Mouse (Mus musculus): ENCODE measurements around the gene Ssr1. TPM values are rescaled to one million over a fixed set of nuclear protein-coding genes. Genes with fewer than 3 reads are reported as not detected.

The Ssr1 gene
- polyA plus RNA-seq (2014; fragmentation: Nextera tagmentation; extraction: Ambion mirVana), result 123 and 126 TPM in 2 replicates

DNA sequence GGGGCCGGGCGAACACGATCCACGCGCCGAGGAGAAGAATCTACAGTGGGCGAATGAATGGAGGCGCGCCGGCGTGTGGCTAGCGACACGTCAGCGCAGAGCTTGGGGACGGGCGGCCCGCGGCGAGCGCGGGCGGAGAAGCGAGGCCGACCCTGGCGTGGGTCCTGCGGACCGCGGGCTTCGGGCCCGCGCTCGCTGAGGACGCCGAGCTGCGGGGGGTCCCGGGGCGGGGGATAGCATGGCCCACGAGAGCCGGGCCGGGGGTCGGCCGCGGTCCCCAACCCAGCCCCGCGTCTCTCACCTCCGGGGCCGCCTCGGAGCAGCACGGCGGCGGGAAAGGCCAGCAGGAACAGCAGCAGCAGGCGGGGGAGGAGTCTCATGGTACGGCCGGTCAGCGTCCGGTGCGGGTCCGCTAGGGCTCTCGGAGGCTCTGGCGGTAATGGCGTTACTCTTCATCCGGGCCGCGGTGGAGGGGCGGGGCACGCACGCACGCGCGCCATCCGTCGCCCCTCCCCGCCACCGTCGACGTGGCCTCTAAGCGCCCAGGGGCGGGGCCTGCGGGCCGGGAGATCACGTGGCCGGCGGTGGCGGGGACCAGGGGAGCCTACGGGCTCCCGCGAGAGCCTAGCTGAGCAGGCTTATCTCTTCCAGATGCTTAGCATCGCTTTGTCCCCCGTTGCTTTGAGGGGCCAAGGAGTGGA is at the start of gene Ssr1:
TSS of gene Ssr1 (minus strand) at position 514 of the 701 bp plus-strand sequence.
- peak within 1 kb of the TSS; percentile 92 for H3K4me3 ChIP-seq (ENCODE audit: low read depth, low read length)
- peak within 1 kb of the TSS; percentile 79 for H3K27ac ChIP-seq (replicated peaks; ENCODE audit: low read depth, low read length)
- H3K4me2 ChIP-seq (ENCODE audit: low read depth, severe bottlenecking), result peak within 1 kb of the TSS; percentile 73
- WGBS, result under 1% methylated on average over 86 of the region's 89 CpGs
- H3K27me3 ChIP-seq (ENCODE audit: control insufficient read depth, insufficient read depth, low read length), result no peaks in the 10 kb centered on the region
- DNase-seq (ENCODE audit: low spot score) (peak; percentile 96), ATAC-seq (ENCODE audit: insufficient number of reproducible peaks, low FRiP score, low TSS enrichment, low read depth) (peak; percentile 96)
- H3K4me1 ChIP-seq (ENCODE audit: control insufficient read depth, insufficient read depth, low read length), result no peaks in the 10 kb centered on the region
- no peaks in the 10 kb centered on the region for H3K9me3 ChIP-seq (ENCODE audit: control insufficient read depth, low read length)
- H3K9ac ChIP-seq (ENCODE audit: low read length), result peak within 1 kb of the TSS; percentile 97
- peaks cover 10% of the 10 kb centered on the region; the same call in 1 of the 2 replicates for H3K36me3 ChIP-seq (ENCODE audit: control insufficient read depth, insufficient read depth, low read length)

DNA sequence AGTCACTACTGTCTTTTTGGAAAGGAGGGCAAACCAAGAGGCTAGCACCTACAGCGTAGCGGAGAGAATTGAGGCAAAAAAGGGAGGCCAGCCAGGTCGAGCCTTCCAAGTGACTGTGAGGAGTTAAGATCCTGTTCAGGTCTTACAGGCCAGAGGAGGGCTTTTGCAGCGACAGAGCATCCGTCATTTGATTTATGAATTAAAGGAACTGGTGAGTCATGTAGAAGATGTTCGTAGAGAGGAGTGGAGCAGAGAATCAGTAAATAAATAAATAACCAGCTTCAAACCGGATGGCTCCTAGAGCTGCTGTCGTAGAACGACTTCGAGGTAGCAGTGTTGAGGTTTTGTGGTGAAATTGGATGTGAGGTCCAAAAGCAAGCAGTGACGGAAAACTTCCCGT is 43.8 kb upstream of the Ssr1 start:
- H3K27ac ChIP-seq (replicated peaks; ENCODE audit: low read depth, low read length), result no peak overlapping the region
- H3K36me3 ChIP-seq (ENCODE audit: control insufficient read depth, insufficient read depth, low read length), result peaks cover 4% of the 10 kb centered on the region
- peak overlapping the region; percentile 79 for H3K4me2 ChIP-seq (ENCODE audit: low read depth, severe bottlenecking)
- H3K9ac ChIP-seq (ENCODE audit: low read length), result peak overlapping the region; percentile 73
- H3K4me3 ChIP-seq (ENCODE audit: low read depth, low read length), result peak overlapping the region; percentile 66
- H3K4me1 ChIP-seq (ENCODE audit: control insufficient read depth, insufficient read depth, low read length), result no peaks in the 10 kb centered on the region
- ATAC-seq (ENCODE audit: insufficient number of reproducible peaks, low FRiP score, low TSS enrichment, low read depth) (no peak), DNase-seq (ENCODE audit: low spot score) (no peak)
- no peaks in the 10 kb centered on the region for H3K27me3 ChIP-seq (ENCODE audit: control insufficient read depth, insufficient read depth, low read length)
- H3K9me3 ChIP-seq (ENCODE audit: control insufficient read depth, low read length), result no peaks in the 10 kb centered on the region
- WGBS, result 46% methylated on average over 12 of the region's 12 CpGs

DNA sequence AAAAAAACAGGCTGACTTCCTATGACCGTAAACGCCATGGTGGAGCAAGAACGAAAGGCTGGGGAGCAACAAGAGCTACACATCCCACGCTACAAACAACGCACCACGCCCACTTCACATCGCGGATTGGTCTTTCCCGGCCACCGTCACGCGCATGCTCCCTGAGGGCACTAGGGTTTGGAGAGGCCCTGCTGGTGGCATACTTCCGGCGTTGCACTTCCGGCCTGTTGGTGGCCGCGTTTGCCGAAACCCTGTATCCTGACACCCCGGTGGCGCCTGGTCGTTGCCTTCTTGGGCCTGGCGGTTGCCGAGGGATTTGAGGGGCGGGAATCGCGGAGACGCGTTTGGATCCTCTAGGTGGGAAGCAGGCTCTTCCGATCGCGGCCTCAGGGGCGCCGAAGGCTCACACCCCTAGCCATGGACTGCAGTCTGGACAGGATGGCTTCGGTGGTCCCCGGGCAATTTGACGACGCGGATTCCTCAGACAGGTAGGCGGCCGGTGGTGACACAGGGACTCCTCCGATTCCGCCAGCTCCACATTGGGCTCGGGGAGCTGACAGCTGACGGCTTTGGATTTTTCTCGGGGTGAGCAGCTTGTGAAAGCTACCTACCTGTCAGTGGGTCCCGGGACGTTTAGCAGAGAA is 43.1 kb upstream of the Ssr1 start, which contains the start of gene Cage1:
TSS of gene Cage1 (minus strand) at position 26 of the 644 bp plus-strand sequence.
- no peaks in the 10 kb centered on the region for H3K4me1 ChIP-seq (ENCODE audit: control insufficient read depth, insufficient read depth, low read length)
- no peaks in the 10 kb centered on the region for H3K9me3 ChIP-seq (ENCODE audit: control insufficient read depth, low read length)
- peak; percentile 93 for ATAC-seq (ENCODE audit: insufficient number of reproducible peaks, low FRiP score, low TSS enrichment, low read depth)
- WGBS, result under 1% methylated on average over 47 of the region's 47 CpGs
- peak within 1 kb of the TSS; percentile 79 for H3K4me2 ChIP-seq (ENCODE audit: low read depth, severe bottlenecking)
- H3K27me3 ChIP-seq (ENCODE audit: control insufficient read depth, insufficient read depth, low read length), result no peaks in the 10 kb centered on the region
- H3K27ac ChIP-seq (replicated peaks; ENCODE audit: low read depth, low read length), result no peak within 1 kb of the TSS; the same call in 1 of the 2 replicates
- H3K9ac ChIP-seq (ENCODE audit: low read length), result peak within 1 kb of the TSS; percentile 73
- peak within 1 kb of the TSS; percentile 66 for H3K4me3 ChIP-seq (ENCODE audit: low read depth, low read length)
- H3K36me3 ChIP-seq (ENCODE audit: control insufficient read depth, insufficient read depth, low read length), result peaks cover 4% of the 10 kb centered on the region
- DNase-seq (ENCODE audit: low spot score), result peak; percentile 99

DNA sequence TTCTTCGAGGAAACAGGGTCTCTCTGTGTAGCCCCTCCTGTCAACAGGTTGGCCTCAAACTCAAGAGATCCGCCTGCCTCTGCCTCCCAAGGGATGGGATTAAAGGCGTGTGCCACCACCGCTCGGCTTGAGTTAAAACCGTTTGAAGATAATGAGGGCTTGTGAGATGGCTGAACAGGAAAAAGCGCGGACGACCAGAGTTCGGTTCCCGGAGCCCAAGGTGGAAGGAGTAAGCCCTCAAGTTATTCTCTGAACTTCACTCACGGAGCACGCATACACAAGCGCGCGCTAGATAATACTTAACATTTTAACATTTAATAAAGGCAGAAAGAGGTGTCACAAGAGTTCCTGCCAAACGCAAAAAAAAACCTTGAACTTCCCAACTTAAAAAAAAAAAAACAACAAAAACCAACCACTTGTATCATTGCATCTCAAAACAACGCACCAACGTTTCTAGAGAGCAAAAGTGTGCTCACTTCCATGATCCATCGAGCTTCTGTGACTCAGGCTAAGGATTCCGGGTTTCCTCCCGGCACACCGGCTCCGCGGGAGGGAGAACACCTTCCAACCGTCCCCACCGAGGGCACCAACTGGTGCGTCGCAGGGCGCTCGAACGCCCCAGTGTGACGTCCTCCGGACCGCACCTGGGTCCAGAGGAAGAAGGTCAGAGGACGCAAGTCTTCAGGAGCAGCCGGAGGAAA is 42.5 kb upstream of the Ssr1 start, which contains the start of gene Riok1:
TSS of gene Riok1 (plus strand) at position 653 of the 701 bp plus-strand sequence.
- Histone ChIP-seq H3K4me2 (ENCODE audit: low read depth, severe bottlenecking) (peak within 1 kb of the TSS; percentile 79), H3K36me3 (ENCODE audit: control insufficient read depth, insufficient read depth, low read length) (peaks cover 4% of the 10 kb centered on the region), H3K27me3 (ENCODE audit: control insufficient read depth, insufficient read depth, low read length) (no peaks in the 10 kb centered on the region), H3K27ac (replicated peaks; ENCODE audit: low read depth, low read length) (no peak within 1 kb of the TSS; the same call in 1 of the 2 replicates), H3K9me3 (ENCODE audit: control insufficient read depth, low read length) (no peaks in the 10 kb centered on the region), H3K9ac (ENCODE audit: low read length) (peak within 1 kb of the TSS; percentile 73), H3K4me3 (ENCODE audit: low read depth, low read length) (peak within 1 kb of the TSS; percentile 66), H3K4me1 (ENCODE audit: control insufficient read depth, insufficient read depth, low read length) (no peaks in the 10 kb centered on the region)
- DNase-seq (ENCODE audit: low spot score) (peak; percentile 27), ATAC-seq (ENCODE audit: insufficient number of reproducible peaks, low FRiP score, low TSS enrichment, low read depth) (no peak)
- WGBS, result 11% methylated on average over 35 of the region's 37 CpGs

DNA sequence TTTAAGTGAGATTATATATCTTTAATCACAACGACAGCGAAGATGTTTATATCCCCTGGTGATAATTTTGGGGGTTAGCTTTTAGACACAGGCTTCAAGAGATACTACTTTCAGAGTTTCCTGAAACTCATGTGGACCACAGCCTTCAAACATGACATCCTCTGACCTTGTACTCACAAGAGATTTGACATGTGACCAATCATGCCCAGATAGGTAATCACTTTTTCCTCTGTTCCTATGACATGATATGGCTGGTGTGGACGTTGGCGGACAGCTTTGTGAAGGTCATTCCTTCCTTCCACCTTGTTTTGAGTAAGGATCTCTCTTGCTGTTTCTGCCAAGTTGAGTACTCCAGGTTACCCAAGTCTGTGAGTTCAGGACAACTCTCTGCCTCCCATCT is 34.4 kb upstream of the Ssr1 start:
- no peak for ATAC-seq (ENCODE audit: insufficient number of reproducible peaks, low FRiP score, low TSS enrichment, low read depth)
- no peak overlapping the region for H3K4me3 ChIP-seq (ENCODE audit: low read depth, low read length)
- WGBS, result 84% methylated on average over 4 of the region's 4 CpGs

DNA sequence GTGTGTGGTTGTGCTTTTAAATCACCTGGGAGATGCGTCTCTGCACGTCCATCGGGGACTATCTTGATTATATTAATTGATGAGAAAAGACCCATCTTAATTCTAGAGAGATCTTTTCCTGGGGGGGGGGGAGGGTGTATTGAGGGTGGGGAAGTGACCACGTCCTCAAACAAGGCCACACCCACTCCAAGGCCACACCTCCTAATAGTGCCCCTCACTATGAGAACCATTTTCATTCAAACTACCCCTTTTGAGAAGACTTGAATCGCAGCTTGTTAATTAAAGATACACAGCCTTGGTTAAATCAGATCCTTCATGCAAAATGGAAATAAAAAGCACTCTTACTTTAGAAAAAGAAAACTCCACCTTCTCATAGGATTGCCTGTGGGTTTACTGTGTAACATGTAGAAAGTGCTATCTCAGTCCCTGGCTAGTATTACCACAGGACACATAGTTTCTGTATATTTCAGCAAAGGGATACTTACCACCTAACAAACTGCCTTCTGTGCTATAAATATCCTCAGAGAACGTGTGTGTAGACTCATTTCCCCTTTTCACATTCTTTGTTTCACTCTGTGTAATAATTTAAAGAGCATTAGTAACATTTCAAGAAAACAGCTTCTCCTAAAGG is 33.7 kb upstream of the Ssr1 start:
- no peak overlapping the region for H3K27ac ChIP-seq (replicated peaks; ENCODE audit: low read depth, low read length)
- no peaks in the 10 kb centered on the region for H3K9me3 ChIP-seq (ENCODE audit: control insufficient read depth, low read length)
- DNase-seq (ENCODE audit: low spot score), result no peak
- H3K36me3 ChIP-seq (ENCODE audit: control insufficient read depth, insufficient read depth, low read length), result no peaks in the 10 kb centered on the region
- no peaks in the 10 kb centered on the region for H3K4me1 ChIP-seq (ENCODE audit: control insufficient read depth, insufficient read depth, low read length)
- H3K4me2 ChIP-seq (ENCODE audit: low read depth, severe bottlenecking), result no peak overlapping the region
- no peak overlapping the region for H3K9ac ChIP-seq (ENCODE audit: low read length)
- ATAC-seq (ENCODE audit: insufficient number of reproducible peaks, low FRiP score, low TSS enrichment, low read depth), result no peak
- 63% methylated on average over 6 of the region's 6 CpGs for WGBS
- no peak overlapping the region for H3K4me3 ChIP-seq (ENCODE audit: low read depth, low read length)
- H3K27me3 ChIP-seq (ENCODE audit: control insufficient read depth, insufficient read depth, low read length), result no peaks in the 10 kb centered on the region

More for the DNA sequence above, 34.4 kb upstream of the Ssr1 start:
- Histone ChIP-seq H3K27me3 (ENCODE audit: control insufficient read depth, insufficient read depth, low read length) (no peaks in the 10 kb centered on the region), H3K9me3 (ENCODE audit: control insufficient read depth, low read length) (no peaks in the 10 kb centered on the region), H3K4me1 (ENCODE audit: control insufficient read depth, insufficient read depth, low read length) (no peaks in the 10 kb centered on the region), H3K27ac (replicated peaks; ENCODE audit: low read depth, low read length) (no peak overlapping the region), H3K4me2 (ENCODE audit: low read depth, severe bottlenecking) (no peak overlapping the region), H3K36me3 (ENCODE audit: control insufficient read depth, insufficient read depth, low read length) (no peaks in the 10 kb centered on the region), H3K9ac (ENCODE audit: low read length) (no peak overlapping the region)
- DNase-seq (ENCODE audit: low spot score), result no peak

DNA sequence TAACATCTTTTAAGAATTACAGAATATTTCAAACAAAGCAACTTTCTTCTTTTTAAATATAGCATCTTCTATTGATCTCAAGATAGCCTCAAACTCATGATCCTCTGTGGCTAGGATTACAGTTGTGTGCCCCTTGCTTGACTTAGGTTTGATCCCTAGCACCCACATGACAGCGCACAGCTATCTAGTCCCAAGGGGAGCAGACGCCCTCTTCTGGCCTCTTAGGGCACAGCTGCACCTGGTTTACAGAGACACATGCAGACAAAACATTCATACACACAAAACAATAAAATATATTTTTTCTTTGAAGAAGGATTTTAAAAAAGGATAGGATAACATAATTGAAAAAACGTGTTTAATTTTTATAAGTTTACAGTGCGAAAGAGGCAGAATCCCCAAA is 31.9 kb upstream of the Ssr1 start:
- DNase-seq (ENCODE audit: low spot score) (no peak), ATAC-seq (ENCODE audit: insufficient number of reproducible peaks, low FRiP score, low TSS enrichment, low read depth) (no peak)
- no peaks in the 10 kb centered on the region for H3K27me3 ChIP-seq (ENCODE audit: control insufficient read depth, insufficient read depth, low read length)
- H3K27ac ChIP-seq (replicated peaks; ENCODE audit: low read depth, low read length), result no peak overlapping the region
- no peaks in the 10 kb centered on the region for H3K9me3 ChIP-seq (ENCODE audit: control insufficient read depth, low read length)
- no peaks in the 10 kb centered on the region for H3K4me1 ChIP-seq (ENCODE audit: control insufficient read depth, insufficient read depth, low read length)
- no peak overlapping the region for H3K4me2 ChIP-seq (ENCODE audit: low read depth, severe bottlenecking)
- H3K36me3 ChIP-seq (ENCODE audit: control insufficient read depth, insufficient read depth, low read length), result no peaks in the 10 kb centered on the region
- H3K4me3 ChIP-seq (ENCODE audit: low read depth, low read length), result no peak overlapping the region
- WGBS, result 40% methylated on average over 4 of the region's 4 CpGs
- H3K9ac ChIP-seq (ENCODE audit: low read length), result no peak overlapping the region

DNA sequence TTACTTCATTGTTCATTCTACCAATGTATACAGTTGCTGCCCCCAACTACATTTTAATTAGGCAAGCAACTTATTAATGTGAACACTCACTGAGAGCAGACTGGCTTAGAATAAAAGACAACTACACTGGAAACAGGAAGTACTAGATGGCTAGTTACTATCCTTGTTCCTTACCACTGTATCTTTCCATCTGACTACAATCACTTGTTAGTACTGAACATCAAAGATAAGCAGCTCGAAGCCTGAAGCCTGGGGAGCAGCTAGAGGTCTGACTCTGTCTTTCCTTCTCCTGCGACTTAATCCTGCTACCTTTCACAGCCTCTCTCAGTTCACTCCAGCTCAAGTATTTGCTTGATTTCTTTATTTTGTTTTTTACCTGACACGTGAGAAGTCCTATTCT is 24.8 kb upstream of the Ssr1 start:
- DNase-seq (ENCODE audit: low spot score), result no peak
- no peak overlapping the region for H3K27ac ChIP-seq (replicated peaks; ENCODE audit: low read depth, low read length)
- WGBS, result 80% methylated on average over 3 of the region's 3 CpGs
- H3K36me3 ChIP-seq (ENCODE audit: control insufficient read depth, insufficient read depth, low read length), result no peaks in the 10 kb centered on the region
- H3K4me3 ChIP-seq (ENCODE audit: low read depth, low read length), result no peak overlapping the region
- H3K9me3 ChIP-seq (ENCODE audit: control insufficient read depth, low read length), result no peaks in the 10 kb centered on the region
- no peak overlapping the region for H3K9ac ChIP-seq (ENCODE audit: low read length)
- no peaks in the 10 kb centered on the region for H3K27me3 ChIP-seq (ENCODE audit: control insufficient read depth, insufficient read depth, low read length)
- H3K4me1 ChIP-seq (ENCODE audit: control insufficient read depth, insufficient read depth, low read length), result no peaks in the 10 kb centered on the region
- ATAC-seq (ENCODE audit: insufficient number of reproducible peaks, low FRiP score, low TSS enrichment, low read depth), result no peak
- no peak overlapping the region for H3K4me2 ChIP-seq (ENCODE audit: low read depth, severe bottlenecking)

All from limb, embryonic 11.5 days (tissue).